31 mouse cellular contexts compared by ENCODE assay signal in genomic region chr10:39961906-39962305, GRCm38 (mm10). TPM values are rescaled to one million over a fixed set of nuclear protein-coding genes. Genes with fewer than 3 reads are reported as not detected.
"Had no signal": no experiment of that assay in that cellular context is flagged by ENCODE, and none has a peak within 500 bp of the region (broad histone marks: within the 10 kb centered on the region; RNA-seq: fewer than 3 reads in every experiment).

No protein-coding gene starts in this region.

- H3K27me3 ChIP-seq: heart, embryonic 13.5 days; heart, embryonic 15.5 days; hindbrain, embryonic 15.5 days; kidney, embryonic 15.5 days; limb, embryonic 12.5 days had no signal

- H3K4me3 ChIP-seq: heart, embryonic 13.5 days; heart, embryonic 15.5 days; hindbrain, embryonic 13.5 days; hindbrain, embryonic 15.5 days; kidney, embryonic 15.5 days; left cerebral cortex, adult 2 months; limb, embryonic 10.5 days; limb, embryonic 12.5 days; liver, embryonic 13.5 days; liver, embryonic 15.5 days had no signal

- H3K9me3 ChIP-seq: heart, embryonic 13.5 days; heart, embryonic 15.5 days; hindbrain, embryonic 13.5 days; hindbrain, embryonic 15.5 days; kidney, embryonic 15.5 days; limb, embryonic 10.5 days; limb, embryonic 12.5 days; liver, embryonic 13.5 days; liver, embryonic 15.5 days had no signal

- ATAC-seq: hindbrain, postnatal 0 days; intestine, embryonic 16.5 days had no signal

- H3K27ac ChIP-seq: heart, embryonic 13.5 days; heart, embryonic 15.5 days; hindbrain, embryonic 13.5 days; hindbrain, embryonic 15.5 days; hindbrain, postnatal 0 days; kidney, embryonic 15.5 days; kidney, postnatal 0 days; left cerebral cortex, adult 2 months; limb, embryonic 10.5 days; limb, embryonic 12.5 days; liver, embryonic 13.5 days; liver, embryonic 15.5 days had no signal

- H3K36me3 ChIP-seq: heart, embryonic 13.5 days; heart, embryonic 15.5 days; hindbrain, embryonic 13.5 days; hindbrain, embryonic 15.5 days; kidney, embryonic 15.5 days; limb, embryonic 10.5 days; limb, embryonic 12.5 days; liver, embryonic 13.5 days; liver, embryonic 15.5 days had no signal

- DNase-seq: gastrocnemius, postnatal 14 days; gastrocnemius, postnatal 36 days; heart, adult 18-20 months; heart, postnatal 14 days; heart, postnatal 36 days; kidney, adult 11 months; kidney, adult 2 months; kidney, adult 9 months; kidney, postnatal 25 days; kidney, postnatal 4 days; layer of hippocampus, adult 9-11 months; liver; liver, embryonic 13.5 days had no signal

RNA-seq across cellular contexts. Expression of gene Mfsd4b3, which starts 2.0 kb away (rescaled TPM):
- total RNA-seq: hematopoietic stem cell, adult 5-6 weeks had no signal
- polyA plus RNA-seq: hindbrain, postnatal 0 days had no signal

RNA-seq across cellular contexts. Expression of gene Mfsd4b5, which starts 24.5 kb away (rescaled TPM):
- total RNA-seq: hematopoietic stem cell, adult 5-6 weeks; hindbrain, postnatal 0 days had no signal
- polyA plus RNA-seq: heart, embryonic 11.5 days; heart, embryonic 13.5 days; heart, embryonic 15.5 days; intestine, embryonic 14.5 days had no signal

RNA-seq across cellular contexts. Expression of gene Mfsd4b2, which starts 35.2 kb away (rescaled TPM):
- total RNA-seq: hematopoietic stem cell, adult 5-6 weeks; hindbrain, postnatal 0 days had no signal
- polyA plus RNA-seq: heart, embryonic 11.5 days; heart, embryonic 13.5 days; heart, embryonic 15.5 days; heart, postnatal 0 days; hindbrain, embryonic 11.5 days; hindbrain, embryonic 13.5 days; hindbrain, embryonic 15.5 days; hindbrain, postnatal 0 days; kidney, embryonic 15.5 days; kidney, postnatal 0 days; limb, embryonic 10.5 days; limb, embryonic 12.5 days; liver, embryonic 11.5 days; liver, embryonic 13.5 days; liver, embryonic 15.5 days had no signal
